Mouse (Mus musculus) bone marrow, adult 2 months (tissue): ENCODE measurements around the gene Pdha2.

ENCODE experiments used
- CTCF ChIP-seq: fragments of 200-500 bp; IDR thresholded peaks from 2 replicates; pipeline ENCODE4 v1.5.1; 2011; ENCODE audit warnings: low read length, control low read depth; ENCODE audit not compliant: control insufficient read depth, insufficient read depth
- POLR2A ChIP-seq: fragments of 200-500 bp; IDR thresholded peaks from 2 replicates; pipeline ENCODE4 v1.6.1; 2011; ENCODE audit warnings: low read depth, mild to moderate bottlenecking, control low read depth, low read length, borderline replicate concordance; ENCODE audit not compliant: control insufficient read depth

- TF ChIP-seq CTCF (no peak), POLR2A (no peak)
These were observed 2.6 kb upstream of the Pdha2 start for GRCm38 (mm10) chr3:141214789-141215188.
